9 mouse cellular contexts compared by ENCODE assay signal in the genomic region with DNA sequence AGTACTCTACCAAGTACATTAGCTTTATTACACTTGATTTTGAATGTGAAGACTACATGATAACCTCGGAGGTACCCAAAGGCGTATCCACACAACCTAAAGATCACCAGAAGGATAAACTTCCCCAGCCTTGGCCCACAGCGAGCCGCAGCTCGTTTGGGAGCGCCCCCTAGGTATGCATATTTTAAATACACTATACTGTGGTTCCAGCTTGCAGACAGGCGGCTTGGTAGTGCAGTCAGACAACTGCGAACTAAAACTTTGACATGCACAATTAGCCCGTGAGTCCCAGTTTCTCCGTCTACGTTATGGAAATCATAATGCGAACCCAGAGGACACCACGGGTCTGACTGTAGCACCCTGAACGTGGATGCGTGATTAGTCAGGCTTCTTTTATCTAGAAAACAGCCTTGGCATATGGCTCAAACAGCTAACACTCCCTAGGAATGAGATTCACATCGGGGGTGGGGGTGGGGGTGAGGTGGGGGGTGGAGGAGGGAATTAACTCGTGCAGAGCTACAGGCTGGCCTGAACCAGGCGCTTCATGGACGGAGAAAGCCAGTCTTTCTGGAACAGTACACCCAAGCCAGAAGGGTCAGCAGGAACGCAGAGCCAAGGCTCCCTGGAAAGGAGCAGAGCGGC. TPM values are rescaled to one million over a fixed set of nuclear protein-coding genes. Genes with fewer than 3 reads are reported as not detected.
DNase-seq lines count a peak whose midpoint lies in the region; ATAC-seq and TF ChIP-seq lines count a peak whose summit lies in the region.
"Had no signal": no experiment of that assay in that cellular context is flagged by ENCODE, and none has a peak within 500 bp of the region (broad histone marks: within the 10 kb centered on the region; RNA-seq: fewer than 3 reads in every experiment).

No protein-coding gene starts in this region.

- peaks cover 0 to 20% of the 10 kb centered on the region in 2 experiments; a peak in 3 of 4 replicates for H3K4me1 ChIP-seq in MEL (ENCODE audit: control insufficient read depth in 1 of 2, insufficient read depth in 2 of 2, low read length in 2 of 2)
- H3K4me1 ChIP-seq in embryonic facial prominence, embryonic 15.5 days = peaks cover 40% of the 10 kb centered on the region
- H3K4me1 ChIP-seq in hindbrain, embryonic 11.5 days (replicated peaks; ENCODE audit: control insufficient read depth, insufficient read depth, low read length) = 0 out of 2 replicates have a peak, but pooled peaks cover 2% of the 10 kb centered on the region
- H3K4me1 ChIP-seq in limb, embryonic 14.5 days (ENCODE audit: control insufficient read depth, insufficient read depth, low read length) = peaks cover 11% of the 10 kb centered on the region; the same call in 1 of the 2 replicates
- H3K4me1 ChIP-seq in midbrain, embryonic 15.5 days = peaks cover 20% of the 10 kb centered on the region

- peak overlapping the region; percentile 57 for H3K27ac ChIP-seq in MEL (ENCODE audit: control insufficient read depth, low read depth, low read length)
- no peak overlapping the region; the same call in 1 of the 2 replicates for H3K27ac ChIP-seq in embryonic facial prominence, embryonic 15.5 days (replicated peaks)
- peak overlapping the region; percentile 43 for H3K27ac ChIP-seq in hindbrain, embryonic 11.5 days (ENCODE audit: low read depth, low read length)
- no peak overlapping the region for H3K27ac ChIP-seq in limb, embryonic 14.5 days (replicated peaks; ENCODE audit: low read depth, low read length)
- H3K27ac ChIP-seq in midbrain, embryonic 15.5 days = no peak overlapping the region

- TF ChIP-seq EP300 in MEL (IDR thresholded peaks at IDR 0.05; ENCODE audit: low read depth in 1 of 2, low read length in 2 of 2) = no peak

- 3% methylated on average over 21 of the region's 21 CpGs for WGBS in embryonic facial prominence, embryonic 15.5 days
- WGBS in hindbrain, embryonic 11.5 days = 5% methylated on average over 21 of the region's 21 CpGs
- 6% methylated on average over 21 of the region's 21 CpGs for WGBS in limb, embryonic 14.5 days
- WGBS in midbrain, embryonic 15.5 days = 5% methylated on average over 21 of the region's 21 CpGs

- H3K4me2 ChIP-seq in embryonic facial prominence, embryonic 15.5 days (replicated peaks) = peak overlapping the region; percentile 91
- peak overlapping the region; percentile 54 for H3K4me2 ChIP-seq in hindbrain, embryonic 11.5 days (replicated peaks; ENCODE audit: low read depth, low read length)
- H3K4me2 ChIP-seq in limb, embryonic 14.5 days (replicated peaks; ENCODE audit: low read depth, low read length, severe bottlenecking) = peak overlapping the region; percentile 88
- H3K4me2 ChIP-seq in midbrain, embryonic 15.5 days = peak overlapping the region; percentile 74

- ATAC-seq in CD4-positive, CD25-positive, alpha-beta regulatory T cell, adult 4 months = no peak
- peak; percentile 25; the same call in 1 of the 2 replicates for ATAC-seq in embryonic facial prominence, embryonic 15.5 days (ENCODE audit: insufficient number of reproducible peaks, low FRiP score, low TSS enrichment, low read depth)
- peak; percentile 48 for ATAC-seq in hindbrain, embryonic 11.5 days (ENCODE audit: low FRiP score)
- ATAC-seq in limb, embryonic 14.5 days (ENCODE audit: low FRiP score, low read depth) = no peak; the same call in 1 of the 2 replicates
- no peak; the same call in 1 of the 2 replicates for ATAC-seq in midbrain, embryonic 15.5 days (replicated peaks)

- peak; percentile 26 for TF ChIP-seq RAD21 in MEL (IDR thresholded peaks at IDR 0.05; ENCODE audit: low read depth, low read length)

- H3K9ac ChIP-seq in MEL (ENCODE audit: control insufficient read depth, low read depth, low read length, poor library complexity, severe bottlenecking) = peak overlapping the region; percentile 56
- H3K9ac ChIP-seq in embryonic facial prominence, embryonic 15.5 days = peak overlapping the region; percentile 40
- 0 out of 2 replicates have a peak overlapping the region, but pooled peaks have one; percentile 37 for H3K9ac ChIP-seq in hindbrain, embryonic 11.5 days (ENCODE audit: low read depth, low read length)
- H3K9ac ChIP-seq in limb, embryonic 14.5 days (ENCODE audit: low read depth, low read length, severe bottlenecking) = peak overlapping the region; percentile 45
- peak overlapping the region; percentile 27 for H3K9ac ChIP-seq in midbrain, embryonic 15.5 days

- no peaks in the 10 kb centered on the region for H3K9me3 ChIP-seq in MEL (replicated peaks; ENCODE audit: insufficient read depth, low read length)
- H3K9me3 ChIP-seq in embryonic facial prominence, embryonic 15.5 days (replicated peaks) = no peaks in the 10 kb centered on the region
- no peaks in the 10 kb centered on the region for H3K9me3 ChIP-seq in hindbrain, embryonic 11.5 days (ENCODE audit: control insufficient read depth, low read length)
- H3K9me3 ChIP-seq in limb, embryonic 14.5 days (ENCODE audit: control insufficient read depth, low read length) = no peaks in the 10 kb centered on the region
- no peaks in the 10 kb centered on the region for H3K9me3 ChIP-seq in midbrain, embryonic 15.5 days

- peak; percentile 49 for DNase-seq in CD4-positive, CD25-positive, alpha-beta regulatory T cell, adult 2 months (ENCODE audit: low read depth, low spot score)
- peak; percentile 85 for DNase-seq in MEL (ENCODE audit: low read depth, low spot score)
- DNase-seq in hindbrain, embryonic 11.5 days (ENCODE audit: low spot score) = peak; percentile 71
- peak; percentile 52 for DNase-seq in limb, embryonic 14.5 days (ENCODE audit: low spot score)
- no peak for DNase-seq in right cerebral cortex, postnatal 25 days

- peaks cover 0 to 18% of the 10 kb centered on the region in 2 experiments; a peak in 2 of 4 replicates for H3K36me3 ChIP-seq in MEL (ENCODE audit: control insufficient read depth in 1 of 2, insufficient read depth in 2 of 2, low read length in 2 of 2)
- H3K36me3 ChIP-seq in embryonic facial prominence, embryonic 15.5 days = no peaks in the 10 kb centered on the region
- H3K36me3 ChIP-seq in hindbrain, embryonic 11.5 days (ENCODE audit: control insufficient read depth, insufficient read depth, low read length) = no peaks in the 10 kb centered on the region
- no peaks in the 10 kb centered on the region for H3K36me3 ChIP-seq in limb, embryonic 14.5 days (ENCODE audit: control insufficient read depth, insufficient read depth, low read length)
- H3K36me3 ChIP-seq in midbrain, embryonic 15.5 days (replicated peaks) = no peaks in the 10 kb centered on the region

- TF ChIP-seq POLR2A in MEL (IDR thresholded peaks at IDR 0.05; ENCODE audit: control insufficient read depth in 1 of 2, insufficient read depth in 1 of 2, low read depth in 1 of 2, low read length in 2 of 2, poor library complexity in 1 of 2) = no peak
- no peak for TF ChIP-seq POLR2A in limb, embryonic 14.5 days (IDR thresholded peaks at IDR 0.05; ENCODE audit: borderline replicate concordance, extremely low read depth, insufficient read depth, insufficient read length)

- H3K27me3 ChIP-seq in MEL (ENCODE audit: control insufficient read depth in 1 of 2, insufficient read depth in 2 of 2, low read length in 2 of 2) = no peaks in the 10 kb centered on the region
- H3K27me3 ChIP-seq in embryonic facial prominence, embryonic 15.5 days = peaks cover 6% of the 10 kb centered on the region
- H3K27me3 ChIP-seq in hindbrain, embryonic 11.5 days (ENCODE audit: control insufficient read depth, insufficient read depth, low read length) = no peaks in the 10 kb centered on the region; the same call in 1 of the 2 replicates
- no peaks in the 10 kb centered on the region for H3K27me3 ChIP-seq in limb, embryonic 14.5 days (ENCODE audit: control insufficient read depth, insufficient read depth, low read length)
- no peaks in the 10 kb centered on the region for H3K27me3 ChIP-seq in midbrain, embryonic 15.5 days (replicated peaks)

- peak; percentile 55 to 78 (median 72) for TF ChIP-seq CTCF in MEL (IDR thresholded peaks at IDR 0.05 in 2 of 3, conservative IDR thresholded peaks at IDR 0.05 in 1 of 3; ENCODE audit: control insufficient read depth in 1 of 3, insufficient read depth in 1 of 3, low read depth in 2 of 3, low read length in 3 of 3, poor library complexity in 1 of 3, severe bottlenecking in 1 of 3)

- peak overlapping the region; percentile 67 to 92 for H3K4me3 ChIP-seq in MEL (ENCODE audit: control insufficient read depth in 1 of 2, insufficient read depth in 1 of 2, low read depth in 2 of 2, low read length in 2 of 2)
- peak overlapping the region; percentile 57 for H3K4me3 ChIP-seq in embryonic facial prominence, embryonic 15.5 days (replicated peaks)
- peak overlapping the region; percentile 49 for H3K4me3 ChIP-seq in hindbrain, embryonic 11.5 days (ENCODE audit: low read depth, low read length)
- peak overlapping the region; percentile 54 for H3K4me3 ChIP-seq in limb, embryonic 14.5 days (replicated peaks; ENCODE audit: low read length)
- H3K4me3 ChIP-seq in midbrain, embryonic 15.5 days = peak overlapping the region; percentile 41

- no peaks in the 10 kb centered on the region for H3K79me2 ChIP-seq in MEL (ENCODE audit: control insufficient read depth, insufficient read depth, low read length, poor library complexity)

TF ChIP-seq in MEL, 35 proteins besides CTCF, POLR2A, EP300 and RAD21 (continues in another document):
- no peak for TF ChIP-seq ZNF384 (IDR thresholded peaks at IDR 0.05; ENCODE audit: low read depth, low read length)
- 0 out of 2 replicates have a peak, but pooled peaks have one; percentile 31 for TF ChIP-seq TBP (IDR thresholded peaks at IDR 0.05; ENCODE audit: low read depth, low read length)

RNA-seq across cellular contexts. Expression of a gene that starts 0.7 kb away (rescaled TPM):
- not detected for polyA plus RNA-seq in CD4-positive, CD25-positive, alpha-beta regulatory T cell, adult 4 months (2017; shearing (Covaris generic))
- 0.31 and 0.39 TPM in 2 replicates for total RNA-seq in MEL (2012; rRNA removed)
- polyA plus RNA-seq in MEL (2012; ENCODE audit: insufficient read depth in 1 of 2, insufficient read length in 2 of 2, low read depth in 1 of 2, low replicate concordance in 2 of 2, missing spikeins in 1 of 2) = under 1 TPM in 1 of 2 experiments, not detected in 1; 0.78 TPM
- polyA plus RNA-seq in embryonic facial prominence, embryonic 15.5 days (2015; fragmentation: Nextera tagmentation; extraction: Ambion mirVana) = 3.2 and 3.9 TPM in 2 replicates
- 2.9 and 3.4 TPM in 2 replicates for polyA plus RNA-seq in hindbrain, embryonic 11.5 days (2014; fragmentation: Nextera tagmentation; extraction: Ambion mirVana)
- polyA plus RNA-seq in limb, embryonic 14.5 days (2012; rRNA removed) = 1.8 and 2.3 TPM in 2 replicates
- polyA plus RNA-seq in limb, embryonic 14.5 days (2014; fragmentation: Nextera tagmentation; extraction: Ambion mirVana) = 1.0 and 1.7 TPM in 2 replicates
- 1.9 and 2.1 TPM in 2 replicates for polyA plus RNA-seq in midbrain, embryonic 15.5 days (2015; fragmentation: Nextera tagmentation; extraction: Ambion mirVana)

RNA-seq across cellular contexts. Expression of a gene that starts 58.5 kb away (rescaled TPM):
- not detected for polyA plus RNA-seq in CD4-positive, CD25-positive, alpha-beta regulatory T cell, adult 4 months (2017; shearing (Covaris generic))
- not detected in 2 replicates for total RNA-seq in MEL (2012; rRNA removed)
- polyA plus RNA-seq in MEL (2012; ENCODE audit: insufficient read depth in 1 of 2, insufficient read length in 2 of 2, low read depth in 1 of 2, low replicate concordance in 2 of 2, missing spikeins in 1 of 2) = not detected
- polyA plus RNA-seq in embryonic facial prominence, embryonic 15.5 days (2015; fragmentation: Nextera tagmentation; extraction: Ambion mirVana) = 0.08 and 0.13 TPM in 2 replicates
- not detected in 2 replicates for polyA plus RNA-seq in hindbrain, embryonic 11.5 days (2014; fragmentation: Nextera tagmentation; extraction: Ambion mirVana)
- 0.03 TPM in 1 of 2 replicates, not detected in the other for polyA plus RNA-seq in limb, embryonic 14.5 days (2012; rRNA removed)
- not detected in 2 replicates for polyA plus RNA-seq in limb, embryonic 14.5 days (2014; fragmentation: Nextera tagmentation; extraction: Ambion mirVana)
- polyA plus RNA-seq in midbrain, embryonic 15.5 days (2015; fragmentation: Nextera tagmentation; extraction: Ambion mirVana) = not detected in 2 replicates
- total RNA-seq: layer of hippocampus, postnatal 10 days had no signal

Comparison
In these comparisons a context has a peak if more than half of its experiments do, and no peak if none do; other contexts are left out.
1. ATAC-seq: peak in embryonic facial prominence, embryonic 15.5 days (single experiment) and hindbrain, embryonic 11.5 days (single experiment); none in CD4-positive, CD25-positive, alpha-beta regulatory T cell, adult 4 months (single experiment), limb, embryonic 14.5 days (single experiment) and midbrain, embryonic 15.5 days (single experiment).
2. H3K27ac ChIP-seq: peak in MEL (single experiment) and hindbrain, embryonic 11.5 days (single experiment); none in embryonic facial prominence, embryonic 15.5 days (single experiment), limb, embryonic 14.5 days (single experiment) and midbrain, embryonic 15.5 days (single experiment).
3. Peak in every context shown above with its lines, with median percentiles within 50 percentile points of each other: H3K4me3 ChIP-seq, H3K9ac ChIP-seq and H3K4me2 ChIP-seq.